Mouse (Mus musculus) layer of hippocampus, adult 8-10 months (tissue): ENCODE data around the gene Sfi1. TPM values are rescaled to one million over a fixed set of nuclear protein-coding genes. Genes with fewer than 3 reads are reported as not detected.
"Not testable (repeated sequence)": the region's sequence is repeated elsewhere in the genome, so short reads cannot be mapped to it uniquely, and the experiment has no call there.

Experiments used
- DNase-seq, 2 experiments: peaks; one replicate each; pipeline ENCODE4 v3.0.0; 2022; ENCODE audit warnings: low spot score in 2 of 2
- total RNA-seq, 4 experiments: library from RNA; stranded (reverse); gene quantifications; 2 replicates each; pipeline ENCODE4 v1.2.4; 2022

Gene Sfi1
- total RNA-seq, 4 experiments from 2014 or later, result 78.7 to 104 (median 90.0) TPM

- DNase-seq, result not testable (repeated sequence)
These were observed 47.7 kb downstream of the Sfi1 start for GRCm38 (mm10) chr11:3145359-3146165.

GRCm38 (mm10) chr11:3143984-3144383 is 49.3 kb downstream of the Sfi1 start:
- DNase-seq, result not testable (repeated sequence)

GRCm38 (mm10) chr11:3142413-3142812 is 50.9 kb downstream of the Sfi1 start:
- DNase-seq, result peak; percentile 87 to 92

GRCm38 (mm10) chr11:3140967-3141535 is 52.2 kb downstream of the Sfi1 start:
- DNase-seq, result not testable (repeated sequence)

- not testable (repeated sequence) for DNase-seq
These were observed 54.9 kb downstream of the Sfi1 start for GRCm38 (mm10) chr11:3138323-3138722.

- DNase-seq, result not testable (repeated sequence)
These were observed 56.0 kb downstream of the Sfi1 start for GRCm38 (mm10) chr11:3137279-3137678.

GRCm38 (mm10) chr11:3135956-3136355 is 57.3 kb downstream of the Sfi1 start:
- not testable (repeated sequence) for DNase-seq

- DNase-seq, result not testable (repeated sequence)
These were observed 57.9 kb downstream of the Sfi1 start for GRCm38 (mm10) chr11:3135391-3135790.

- not testable (repeated sequence) for DNase-seq
These were observed 59.9 kb downstream of the Sfi1 start for GRCm38 (mm10) chr11:3133360-3133759.

GRCm38 (mm10) chr11:3132957-3133356 is 60.3 kb downstream of the Sfi1 start:
- peak in 1 of 2 experiments; percentile 28 for DNase-seq

- DNase-seq, result peak; percentile 80 to 88
These were observed 61.3 kb downstream of the Sfi1 start for GRCm38 (mm10) chr11:3132001-3132400.

- peak; percentile 89 to 95 for DNase-seq
These were observed 63.4 kb downstream of the Sfi1 start for GRCm38 (mm10) chr11:3129852-3130251.

- not testable (repeated sequence) for DNase-seq
These were observed 64.0 kb downstream of the Sfi1 start for GRCm38 (mm10) chr11:3129276-3129675.

- not testable (repeated sequence) for DNase-seq
These were observed 65.9 kb downstream of the Sfi1 start for GRCm38 (mm10) chr11:3127303-3127795.

- peak; percentile 98 to 99 for DNase-seq
These were observed 66.6 kb downstream of the Sfi1 start for GRCm38 (mm10) chr11:3126478-3127302.

GRCm38 (mm10) chr11:3125922-3126321 is 67.3 kb downstream of the Sfi1 start:
- DNase-seq, result not testable (repeated sequence)

- DNase-seq, result not testable (repeated sequence)
These were observed 68.1 kb downstream of the Sfi1 start for GRCm38 (mm10) chr11:3124932-3125810.

GRCm38 (mm10) chr11:3114403-3114802 is 78.9 kb downstream of the Sfi1 start:
- DNase-seq, result no peak

GRCm38 (mm10) chr11:3106154-3106553 is 87.1 kb downstream of the Sfi1 start:
- no peak for DNase-seq

- no peak for DNase-seq
These were observed 88.0 kb downstream of the Sfi1 start for GRCm38 (mm10) chr11:3105261-3105731.
